Mouse (Mus musculus): ENCODE measurements around the gene Hist2h2bb.
"Not testable (repeated sequence)": the region's sequence is repeated elsewhere in the genome, so short reads cannot be mapped to it uniquely, and the experiment has no call there.

Gene Hist2h2bb

DNA sequence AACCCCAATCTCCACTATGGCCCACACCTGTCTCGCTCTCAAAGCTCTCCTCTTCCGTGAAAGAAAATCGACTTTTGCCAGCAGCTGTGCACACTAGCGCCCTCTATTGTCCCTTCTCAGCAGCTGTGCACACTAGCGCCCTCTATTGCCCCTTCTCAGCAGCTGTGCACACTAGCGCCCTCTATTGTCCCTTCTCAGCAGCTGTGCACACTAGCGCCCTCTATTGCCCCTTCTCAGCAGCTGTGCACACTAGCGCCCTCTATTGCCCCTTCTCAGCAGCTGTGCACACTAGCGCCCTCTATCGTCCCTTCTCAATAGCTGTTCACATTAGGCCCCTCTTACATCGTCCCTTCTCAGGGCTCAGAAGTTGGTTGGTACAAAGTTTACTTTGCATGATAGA, 17.8 kb downstream of the Hist2h2bb start:
- TF ChIP-seq CTCF (conservative IDR thresholded peaks at IDR 0.05; ENCODE audit: low read length): peak; percentile 85
- Histone ChIP-seq H3K4me1 (replicated peaks; ENCODE audit: low read depth, low read length) (peaks cover 35% of the 10 kb centered on the region), H3K9me3 (ENCODE audit: low read length) (peaks cover 11% of the 10 kb centered on the region)
- H3K4me3 ChIP-seq (replicated peaks; ENCODE audit: low read length); H3K36me3 ChIP-seq (ENCODE audit: insufficient read depth, low read length); H3K27me3 ChIP-seq (ENCODE audit: insufficient read depth, low read length): not testable (repeated sequence)

- Histone ChIP-seq H3K4me3 (replicated peaks; ENCODE audit: low read length) (no peak overlapping the region), H3K27me3 (ENCODE audit: insufficient read depth, low read length) (peaks cover 4% of the 10 kb centered on the region), H3K36me3 (ENCODE audit: insufficient read depth, low read length) (no peaks in the 10 kb centered on the region), H3K9me3 (ENCODE audit: low read length) (peaks cover 11% of the 10 kb centered on the region), H3K4me1 (replicated peaks; ENCODE audit: low read depth, low read length) (peaks cover 42% of the 10 kb centered on the region)
- TF ChIP-seq NANOG (IDR thresholded peaks at IDR 0.05; ENCODE audit: borderline replicate concordance, low read length): peak; percentile 78
- no peak for TF ChIP-seq CTCF (conservative IDR thresholded peaks at IDR 0.05; ENCODE audit: low read length)
These were observed 19.6 kb downstream of the Hist2h2bb start for GRCm38 (mm10) chr3:96289201-96289600.

DNA sequence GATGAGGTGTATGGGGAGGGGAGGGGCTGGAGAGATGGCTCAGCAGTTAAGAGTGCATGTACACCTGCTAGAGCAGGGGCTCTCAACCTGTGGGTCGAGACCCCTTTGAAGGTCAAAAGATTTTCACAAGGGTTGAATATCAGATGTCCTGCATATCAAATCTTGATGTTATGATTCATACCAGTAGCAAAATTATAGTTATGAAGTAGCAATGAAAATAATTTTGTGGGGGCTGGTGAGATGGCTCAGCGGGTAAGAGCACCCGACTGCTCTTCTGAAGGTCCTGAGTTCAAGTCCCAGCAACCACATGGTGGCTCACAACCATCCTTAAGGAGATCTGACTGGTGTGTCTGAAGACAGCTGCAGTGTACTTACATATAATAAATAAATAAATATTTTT, 21.2 kb downstream of the Hist2h2bb start:
- not testable (repeated sequence) for H3K4me3 ChIP-seq (replicated peaks; ENCODE audit: low read length); H3K27me3 ChIP-seq (ENCODE audit: insufficient read depth, low read length); H3K36me3 ChIP-seq (ENCODE audit: insufficient read depth, low read length)
- Histone ChIP-seq H3K4me1 (replicated peaks; ENCODE audit: low read depth, low read length) (peaks cover 41% of the 10 kb centered on the region), H3K9me3 (ENCODE audit: low read length) (peaks cover 11% of the 10 kb centered on the region)

GRCm38 (mm10) chr3:96292641-96293040, 23.1 kb downstream of the Hist2h2bb start:
- Histone ChIP-seq H3K27me3 (ENCODE audit: insufficient read depth, low read length) (peaks cover 4% of the 10 kb centered on the region; the same call in 1 of the 2 replicates), H3K4me3 (replicated peaks; ENCODE audit: low read length) (0 out of 2 replicates have a peak overlapping the region, but pooled peaks have one; percentile 2), H3K36me3 (ENCODE audit: insufficient read depth, low read length) (no peaks in the 10 kb centered on the region), H3K9me3 (ENCODE audit: low read length) (peaks cover 2% of the 10 kb centered on the region), H3K4me1 (replicated peaks; ENCODE audit: low read depth, low read length) (peaks cover 41% of the 10 kb centered on the region)
- no peak for TF ChIP-seq NANOG (IDR thresholded peaks at IDR 0.05; ENCODE audit: borderline replicate concordance, low read length)

GRCm38 (mm10) chr3:96293368-96293767, 23.8 kb downstream of the Hist2h2bb start:
- H3K4me3 ChIP-seq (replicated peaks; ENCODE audit: low read length): no peak overlapping the region

GRCm38 (mm10) chr3:96293787-96294186, 24.2 kb downstream of the Hist2h2bb start, which contains the start of gene Fcgr1:
Gene Fcgr1, minus strand, starts transcription at chr3:96293969.
- TF ChIP-seq CTCF (conservative IDR thresholded peaks at IDR 0.05; ENCODE audit: low read length): no peak
- TF ChIP-seq POU5F1 (IDR thresholded peaks at IDR 0.05; ENCODE audit: borderline replicate concordance, low read length): no peak
- TF ChIP-seq NANOG (IDR thresholded peaks at IDR 0.05; ENCODE audit: borderline replicate concordance, low read length): no peak
- Histone ChIP-seq H3K36me3 (ENCODE audit: insufficient read depth, low read length) (no peaks in the 10 kb centered on the region), H3K4me1 (replicated peaks; ENCODE audit: low read depth, low read length) (peaks cover 37% of the 10 kb centered on the region), H3K27me3 (ENCODE audit: insufficient read depth, low read length) (peaks cover 4% of the 10 kb centered on the region; the same call in 1 of the 2 replicates), H3K4me3 (replicated peaks; ENCODE audit: low read length) (0 out of 2 replicates have a peak within 1 kb of the TSS, but pooled peaks have one; percentile 2), H3K9me3 (ENCODE audit: low read length) (0 out of 2 replicates have a peak, but pooled peaks cover 4% of the 10 kb centered on the region)

More at GRCm38 (mm10) chr3:96293368-96293767, 23.8 kb downstream of the Hist2h2bb start:
- peaks cover 40% of the 10 kb centered on the region for H3K4me1 ChIP-seq (replicated peaks; ENCODE audit: low read depth, low read length)
- peaks cover 4% of the 10 kb centered on the region; the same call in 1 of the 2 replicates for H3K27me3 ChIP-seq (ENCODE audit: insufficient read depth, low read length)
- H3K9me3 ChIP-seq (ENCODE audit: low read length): no peaks in the 10 kb centered on the region
- TF ChIP-seq CTCF (conservative IDR thresholded peaks at IDR 0.05; ENCODE audit: low read length) (no peak), POU5F1 (IDR thresholded peaks at IDR 0.05; ENCODE audit: borderline replicate concordance, low read length) (no peak), NANOG (IDR thresholded peaks at IDR 0.05; ENCODE audit: borderline replicate concordance, low read length) (no peak)
- H3K36me3 ChIP-seq (ENCODE audit: insufficient read depth, low read length): no peaks in the 10 kb centered on the region

- no peaks in the 10 kb centered on the region for H3K36me3 ChIP-seq (ENCODE audit: insufficient read depth, low read length)
- H3K4me3 ChIP-seq (replicated peaks; ENCODE audit: low read length): no peak overlapping the region
- peaks cover 24% of the 10 kb centered on the region for H3K4me1 ChIP-seq (replicated peaks; ENCODE audit: low read depth, low read length)
- 0 out of 2 replicates have a peak, but pooled peaks cover 5% of the 10 kb centered on the region for H3K9me3 ChIP-seq (ENCODE audit: low read length)
- TF ChIP-seq POU5F1 (IDR thresholded peaks at IDR 0.05; ENCODE audit: borderline replicate concordance, low read length): no peak
- no peak for TF ChIP-seq CTCF (conservative IDR thresholded peaks at IDR 0.05; ENCODE audit: low read length)
- no peak for TF ChIP-seq NANOG (IDR thresholded peaks at IDR 0.05; ENCODE audit: borderline replicate concordance, low read length)
- H3K27me3 ChIP-seq (ENCODE audit: insufficient read depth, low read length): peaks cover 30% of the 10 kb centered on the region
These were observed 28.8 kb downstream of the Hist2h2bb start for GRCm38 (mm10) chr3:96298360-96298759.

GRCm38 (mm10) chr3:96299562-96299961, 30.0 kb downstream of the Hist2h2bb start:
- Histone ChIP-seq H3K4me3 (replicated peaks; ENCODE audit: low read length) (no peak overlapping the region), H3K9me3 (ENCODE audit: low read length) (0 out of 2 replicates have a peak, but pooled peaks cover 5% of the 10 kb centered on the region), H3K27me3 (ENCODE audit: insufficient read depth, low read length) (peaks cover 26% of the 10 kb centered on the region), H3K36me3 (ENCODE audit: insufficient read depth, low read length) (no peaks in the 10 kb centered on the region), H3K4me1 (replicated peaks; ENCODE audit: low read depth, low read length) (peaks cover 23% of the 10 kb centered on the region)
- TF ChIP-seq CTCF (conservative IDR thresholded peaks at IDR 0.05; ENCODE audit: low read length) (no peak), POU5F1 (IDR thresholded peaks at IDR 0.05; ENCODE audit: borderline replicate concordance, low read length) (no peak)

- no peaks in the 10 kb centered on the region for H3K36me3 ChIP-seq (ENCODE audit: insufficient read depth, low read length)
- 0 out of 2 replicates have a peak, but pooled peaks cover 5% of the 10 kb centered on the region for H3K9me3 ChIP-seq (ENCODE audit: low read length)
- H3K27me3 ChIP-seq (ENCODE audit: insufficient read depth, low read length): peaks cover 26% of the 10 kb centered on the region
- TF ChIP-seq CTCF (conservative IDR thresholded peaks at IDR 0.05; ENCODE audit: low read length): no peak
- TF ChIP-seq NANOG (IDR thresholded peaks at IDR 0.05; ENCODE audit: borderline replicate concordance, low read length): no peak
- no peak for TF ChIP-seq POU5F1 (IDR thresholded peaks at IDR 0.05; ENCODE audit: borderline replicate concordance, low read length)
- peak overlapping the region; percentile 49 for H3K4me3 ChIP-seq (replicated peaks; ENCODE audit: low read length)
- H3K4me1 ChIP-seq (replicated peaks; ENCODE audit: low read depth, low read length): peaks cover 31% of the 10 kb centered on the region
These were observed 31.4 kb downstream of the Hist2h2bb start for GRCm38 (mm10) chr3:96300706-96301529.
